Mouse (Mus musculus): ENCODE data around the gene Rps10. TPM values are rescaled to one million over a fixed set of nuclear protein-coding genes. Genes with fewer than 3 reads are reported as not detected.

Gene Rps10
- polyA plus RNA-seq, 1 experiment = 1,098 TPM

DNA sequence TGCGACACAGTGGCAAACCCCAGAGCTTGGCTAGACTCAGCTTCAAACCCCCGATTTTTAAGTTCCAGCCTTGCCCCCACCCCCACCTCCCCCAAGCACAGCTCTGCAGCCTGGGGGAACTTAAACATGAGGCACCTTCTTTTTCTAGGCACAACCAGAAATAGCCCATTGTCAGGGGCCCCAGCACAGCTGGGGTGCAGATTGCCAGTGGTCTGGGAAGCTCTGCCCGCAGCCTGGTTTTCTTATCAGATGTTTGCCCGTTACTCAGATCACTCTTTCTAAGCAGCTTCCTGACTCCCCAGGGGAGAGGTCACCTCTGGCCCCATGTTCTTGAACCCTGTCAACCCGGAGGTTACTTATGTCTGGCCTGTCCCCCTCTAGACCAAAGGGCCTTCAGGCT, 19.9 kb upstream of the Rps10 start:
- TF ChIP-seq CTCF (IDR thresholded peaks at IDR 0.05; ENCODE audit: borderline replicate concordance, extremely low read depth, insufficient read depth, insufficient read length) (no peak), POLR2A (IDR thresholded peaks at IDR 0.05; ENCODE audit: borderline replicate concordance, extremely low read depth, insufficient read depth, insufficient read length, poor library complexity, severe bottlenecking) (no peak)
- DNase-seq (ENCODE audit: low read depth) = no peak

DNA sequence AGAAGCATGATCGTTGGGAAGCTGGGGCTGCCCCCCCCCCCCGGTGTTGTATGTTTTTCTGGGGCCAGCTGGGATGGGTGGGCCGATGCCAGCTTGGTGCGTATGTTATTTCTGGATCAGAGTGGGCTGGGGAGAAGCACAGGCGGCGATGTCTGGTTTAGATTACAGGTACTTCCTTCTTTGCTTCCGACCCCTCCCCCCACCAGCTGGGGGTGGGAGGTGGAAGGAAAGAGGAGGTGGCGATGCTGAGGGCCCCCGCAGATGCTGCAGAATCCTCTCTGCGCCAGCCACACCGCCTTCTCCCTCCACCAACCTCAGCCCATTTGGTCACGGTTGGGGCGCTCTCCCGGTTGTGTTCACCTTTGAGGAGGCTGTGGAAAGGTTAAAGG, 19.5 kb upstream of the Rps10 start:
- DNase-seq (ENCODE audit: low read depth) = peak; percentile 73
- no peak for TF ChIP-seq POLR2A (IDR thresholded peaks at IDR 0.05; ENCODE audit: borderline replicate concordance, extremely low read depth, insufficient read depth, insufficient read length, poor library complexity, severe bottlenecking)
- no peak for TF ChIP-seq CTCF (IDR thresholded peaks at IDR 0.05; ENCODE audit: borderline replicate concordance, extremely low read depth, insufficient read depth, insufficient read length)

DNA sequence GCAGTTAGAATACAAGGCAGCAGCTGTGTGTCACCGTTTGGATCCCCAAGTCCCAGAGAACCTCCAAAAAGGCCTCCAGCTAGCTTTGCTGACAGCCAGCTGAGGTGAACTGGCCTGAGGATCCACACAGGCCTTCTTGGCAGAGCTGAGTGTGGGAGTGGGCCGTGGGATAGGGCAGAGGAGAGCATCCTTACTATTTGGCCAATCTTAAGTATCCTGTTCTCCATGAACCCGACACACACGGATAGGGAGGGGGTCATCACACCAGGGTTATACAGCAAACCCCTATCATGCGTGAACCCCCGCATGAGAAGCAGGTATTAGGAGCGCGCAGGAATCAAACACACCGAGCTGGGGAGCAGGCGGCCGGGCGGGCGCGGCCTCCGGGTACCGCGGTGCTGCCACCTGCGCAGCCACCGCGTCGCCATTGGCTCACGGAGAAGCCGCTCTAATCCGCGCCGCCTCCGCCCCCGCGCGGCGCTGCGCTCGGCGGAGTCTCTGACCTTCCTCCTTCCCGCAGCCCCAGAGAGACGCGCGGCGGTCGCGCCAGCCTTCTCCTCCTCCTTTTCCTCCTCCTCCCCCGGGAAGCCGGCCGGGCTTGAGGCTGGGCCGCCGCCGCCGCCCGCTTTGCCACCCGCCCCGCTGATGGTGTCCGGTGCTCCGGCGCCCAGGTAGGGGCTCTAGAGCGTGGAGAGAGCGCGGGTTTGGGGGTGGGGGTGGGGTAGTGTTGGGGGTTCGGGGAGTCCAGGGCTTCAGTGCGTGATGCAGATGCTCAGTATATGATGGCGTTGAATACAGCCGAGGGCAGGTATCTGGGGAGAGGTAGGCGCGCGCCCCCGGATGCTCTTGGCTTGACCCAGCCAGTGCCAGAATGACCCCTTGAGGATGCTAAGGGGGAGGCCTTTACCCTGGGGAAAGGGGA, 18.9 kb upstream of the Rps10 start, which contains the start of gene Pacsin1:
TSS of gene Pacsin1 (plus strand) at position 421 of the 922 bp plus-strand sequence.
- 0 out of 2 replicates have a peak, but pooled peaks have one; percentile 16 for TF ChIP-seq POLR2A (IDR thresholded peaks at IDR 0.05; ENCODE audit: borderline replicate concordance, extremely low read depth, insufficient read depth, insufficient read length, poor library complexity, severe bottlenecking)
- TF ChIP-seq CTCF (IDR thresholded peaks at IDR 0.05; ENCODE audit: borderline replicate concordance, extremely low read depth, insufficient read depth, insufficient read length) = no peak
- DNase-seq (ENCODE audit: low read depth) = peak; percentile 81

DNA sequence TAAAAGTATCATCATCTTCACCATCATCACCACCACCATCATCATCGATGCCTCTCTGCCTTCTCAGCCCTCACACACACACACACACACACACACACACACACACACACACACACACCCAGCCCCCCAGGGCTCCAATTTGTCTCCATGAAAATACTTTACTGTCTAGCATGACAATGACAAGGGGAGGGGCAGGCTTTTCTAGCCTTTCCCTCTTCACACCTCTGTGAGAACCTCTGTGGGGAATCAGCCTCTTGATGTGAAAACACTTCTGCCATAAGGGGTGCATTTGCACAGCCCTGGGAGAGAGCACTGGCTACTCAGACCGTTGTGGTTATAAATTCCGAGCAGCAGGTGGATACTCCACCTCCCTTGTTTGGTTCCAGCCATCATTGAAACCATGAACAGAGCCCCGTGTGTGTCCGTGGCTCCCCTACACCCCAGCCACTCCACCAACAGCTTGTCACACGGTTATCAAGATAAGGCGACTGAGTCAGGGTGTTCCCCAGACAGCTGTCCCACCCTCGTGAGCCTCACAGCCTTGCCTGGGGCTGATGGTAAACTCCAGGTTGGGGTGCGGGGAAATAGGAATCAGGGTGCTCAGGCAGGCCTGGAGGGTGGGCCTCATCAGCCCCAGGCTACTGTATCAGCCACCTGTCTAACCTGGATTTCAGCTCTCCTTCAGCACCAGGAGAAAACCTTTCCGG, 16.9 kb upstream of the Rps10 start:
- DNase-seq (ENCODE audit: low read depth) = no peak
- no peak for TF ChIP-seq POLR2A (IDR thresholded peaks at IDR 0.05; ENCODE audit: borderline replicate concordance, extremely low read depth, insufficient read depth, insufficient read length, poor library complexity, severe bottlenecking)
- no peak for TF ChIP-seq CTCF (IDR thresholded peaks at IDR 0.05; ENCODE audit: borderline replicate concordance, extremely low read depth, insufficient read depth, insufficient read length)

DNA sequence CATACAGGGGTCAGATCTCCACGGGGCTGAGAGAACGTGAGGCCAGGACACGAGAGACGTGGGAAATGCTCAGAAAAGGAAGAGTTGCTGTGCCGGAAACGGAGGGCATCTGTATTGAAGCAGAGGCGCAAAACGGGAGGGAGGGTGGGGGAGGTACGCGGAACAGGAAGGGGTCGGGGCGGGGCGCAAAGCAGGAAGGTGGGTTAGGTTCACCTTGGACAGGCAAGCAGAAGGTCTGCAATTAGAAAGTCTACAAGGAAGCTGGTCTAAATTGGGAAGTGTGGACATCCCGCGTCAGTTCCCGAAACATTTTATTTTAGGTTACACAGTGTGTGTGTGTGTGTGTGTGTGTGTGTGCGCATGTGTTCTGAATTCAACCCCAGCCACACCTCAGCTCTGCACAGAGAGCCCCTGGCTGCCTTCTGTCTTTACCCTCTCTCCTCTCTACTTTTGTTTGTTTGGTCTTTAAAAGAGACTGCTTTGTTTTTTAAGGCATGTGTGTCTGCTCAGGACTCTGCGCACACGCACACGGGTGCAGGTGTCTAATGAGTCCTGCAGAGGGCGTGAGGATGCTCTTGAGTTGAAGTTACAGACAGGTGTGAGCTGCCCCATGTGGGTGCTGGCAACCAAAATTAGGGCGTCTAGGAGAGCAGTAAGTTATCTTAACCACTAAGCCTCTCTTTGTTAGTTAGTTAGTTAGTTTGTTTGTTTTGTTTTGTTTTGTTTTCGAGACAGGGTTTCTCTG, 15.7 kb upstream of the Rps10 start:
- no peak for DNase-seq (ENCODE audit: low read depth)
- TF ChIP-seq POLR2A (IDR thresholded peaks at IDR 0.05; ENCODE audit: borderline replicate concordance, extremely low read depth, insufficient read depth, insufficient read length, poor library complexity, severe bottlenecking) (no peak), CTCF (IDR thresholded peaks at IDR 0.05; ENCODE audit: borderline replicate concordance, extremely low read depth, insufficient read depth, insufficient read length) (no peak)

DNA sequence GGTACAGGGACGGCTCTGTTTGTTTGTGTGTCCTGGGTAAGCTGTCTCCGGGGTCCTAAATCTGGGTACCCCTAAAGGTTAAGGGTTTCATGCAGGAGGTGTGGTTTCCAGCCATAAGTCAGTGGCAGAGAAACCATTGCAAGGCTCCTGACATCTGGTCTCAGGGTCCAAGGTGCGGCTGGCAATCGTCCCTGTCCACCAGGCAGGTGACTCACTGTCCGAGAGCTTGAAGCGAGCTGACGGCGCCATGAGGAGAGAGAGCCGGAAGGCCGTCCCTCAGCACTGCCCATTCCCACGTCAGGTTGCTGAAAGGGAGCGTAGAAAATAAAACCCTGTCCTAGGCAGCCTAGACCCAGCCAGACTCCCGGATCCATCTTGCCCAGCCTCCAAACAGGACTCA, 14.1 kb upstream of the Rps10 start:
- no peak for TF ChIP-seq CTCF (IDR thresholded peaks at IDR 0.05; ENCODE audit: borderline replicate concordance, extremely low read depth, insufficient read depth, insufficient read length)
- no peak for TF ChIP-seq POLR2A (IDR thresholded peaks at IDR 0.05; ENCODE audit: borderline replicate concordance, extremely low read depth, insufficient read depth, insufficient read length, poor library complexity, severe bottlenecking)
- DNase-seq (ENCODE audit: low read depth) = no peak

DNA sequence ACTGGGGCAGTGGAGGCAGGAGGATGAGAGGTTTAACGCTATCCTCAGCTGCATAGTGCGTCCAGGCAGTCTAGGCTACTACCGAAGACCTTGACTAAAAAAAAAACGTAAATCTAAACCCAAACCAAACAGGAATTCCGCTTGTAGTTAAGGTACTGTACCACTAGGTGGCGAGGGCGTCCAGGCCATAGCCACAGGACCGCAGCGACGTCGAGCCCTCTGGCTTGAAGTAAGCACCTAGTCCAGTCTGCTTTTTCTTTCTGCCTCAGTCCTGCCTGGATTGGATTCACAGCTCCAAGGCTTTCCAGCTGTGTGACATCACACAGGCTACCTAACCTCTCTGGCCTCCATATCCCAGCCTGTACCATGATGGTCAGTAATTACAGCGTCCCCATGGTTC, 13.7 kb upstream of the Rps10 start:
- TF ChIP-seq CTCF (IDR thresholded peaks at IDR 0.05; ENCODE audit: borderline replicate concordance, extremely low read depth, insufficient read depth, insufficient read length) = peak; percentile 81
- TF ChIP-seq POLR2A (IDR thresholded peaks at IDR 0.05; ENCODE audit: borderline replicate concordance, extremely low read depth, insufficient read depth, insufficient read length, poor library complexity, severe bottlenecking) = no peak
- peak; percentile 69 for DNase-seq (ENCODE audit: low read depth)

DNA sequence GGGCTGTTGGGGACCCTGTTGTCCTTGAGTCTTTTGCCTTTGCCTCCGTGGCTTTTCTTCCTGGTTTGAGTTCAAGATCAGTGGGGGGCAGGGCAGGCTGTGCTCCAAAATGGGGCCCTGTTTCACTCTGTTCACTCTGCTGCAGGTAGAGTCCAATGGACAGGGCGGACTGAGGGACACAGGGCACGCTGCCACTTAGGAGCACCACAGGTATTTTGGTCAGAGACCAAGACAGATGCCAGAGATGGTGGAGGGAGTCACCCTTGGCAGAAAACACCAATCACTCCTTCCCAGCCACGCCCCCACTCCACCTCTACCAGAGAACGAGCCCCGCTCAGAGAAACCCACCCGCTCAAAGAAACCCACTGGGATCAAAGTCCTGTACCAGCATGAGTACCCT, 9.3 kb upstream of the Rps10 start:
- TF ChIP-seq CTCF (IDR thresholded peaks at IDR 0.05; ENCODE audit: borderline replicate concordance, extremely low read depth, insufficient read depth, insufficient read length) (no peak), POLR2A (IDR thresholded peaks at IDR 0.05; ENCODE audit: borderline replicate concordance, extremely low read depth, insufficient read depth, insufficient read length, poor library complexity, severe bottlenecking) (no peak)
- DNase-seq (ENCODE audit: low read depth) = no peak

DNA sequence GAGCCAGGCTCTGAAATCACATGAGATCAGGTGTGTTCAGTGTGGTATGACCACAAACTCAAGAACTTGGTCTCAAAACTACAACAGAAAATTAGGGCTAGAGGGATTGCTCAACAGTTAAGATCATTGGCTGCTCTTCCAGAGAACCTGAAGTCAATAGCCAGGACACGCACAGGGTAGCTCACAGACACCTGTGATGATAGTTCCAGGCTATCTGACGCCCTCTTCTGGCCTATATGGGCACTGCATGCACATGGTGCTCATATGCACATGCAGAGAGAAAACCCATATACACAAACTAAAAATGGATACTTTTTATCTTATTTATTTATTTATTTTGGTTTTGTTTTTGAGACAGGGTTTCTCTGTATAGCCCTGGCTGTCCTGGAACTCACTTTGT, 8.1 kb upstream of the Rps10 start:
- no peak for DNase-seq (ENCODE audit: low read depth)
- peak; percentile 21; the same call in 1 of the 2 replicates for TF ChIP-seq CTCF (IDR thresholded peaks at IDR 0.05; ENCODE audit: borderline replicate concordance, extremely low read depth, insufficient read depth, insufficient read length)
- no peak for TF ChIP-seq POLR2A (IDR thresholded peaks at IDR 0.05; ENCODE audit: borderline replicate concordance, extremely low read depth, insufficient read depth, insufficient read length, poor library complexity, severe bottlenecking)

DNA sequence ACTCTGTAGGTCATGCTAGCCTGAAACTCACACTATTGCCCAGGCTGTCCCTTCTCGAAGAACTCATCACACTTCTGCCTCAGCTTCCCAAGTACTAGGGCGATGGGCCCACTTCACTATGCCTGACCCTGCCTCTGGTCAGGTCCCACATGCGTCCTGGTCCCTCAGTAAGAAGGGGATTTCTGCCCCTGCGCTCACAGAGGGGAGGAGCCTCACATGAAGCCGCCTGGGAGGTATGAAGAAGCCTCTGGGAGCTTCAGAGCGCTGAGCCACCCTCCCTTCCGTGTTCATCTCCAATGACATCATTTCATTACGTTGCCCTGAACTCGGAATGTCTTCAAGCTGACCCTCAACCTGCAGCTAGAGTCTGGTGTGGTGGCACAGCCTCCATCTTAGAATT, 7.3 kb upstream of the Rps10 start:
- no peak for DNase-seq (ENCODE audit: low read depth)
- TF ChIP-seq POLR2A (IDR thresholded peaks at IDR 0.05; ENCODE audit: borderline replicate concordance, extremely low read depth, insufficient read depth, insufficient read length, poor library complexity, severe bottlenecking) (no peak), CTCF (IDR thresholded peaks at IDR 0.05; ENCODE audit: borderline replicate concordance, extremely low read depth, insufficient read depth, insufficient read length) (no peak)

DNA sequence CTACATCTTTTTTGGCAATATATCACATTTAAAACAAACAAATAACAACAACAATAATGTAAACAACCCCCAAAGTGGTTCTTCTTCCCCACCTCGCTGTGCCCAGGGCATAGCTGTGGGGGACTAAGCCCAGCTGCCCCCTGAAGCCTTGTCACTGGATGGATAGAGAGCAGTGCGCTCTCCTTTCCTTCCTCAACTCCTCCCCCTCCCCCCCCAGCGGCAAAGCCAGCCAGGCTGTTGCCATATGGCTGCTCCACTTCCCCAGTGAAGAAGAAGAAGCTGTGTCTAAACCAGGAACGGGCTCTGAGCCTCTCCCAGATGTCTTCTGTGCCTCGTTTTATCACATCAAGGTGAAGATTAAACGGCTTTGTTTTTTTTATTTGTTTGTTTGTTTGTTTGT, 6.6 kb upstream of the Rps10 start:
- TF ChIP-seq CTCF (IDR thresholded peaks at IDR 0.05; ENCODE audit: borderline replicate concordance, extremely low read depth, insufficient read depth, insufficient read length) (no peak), POLR2A (IDR thresholded peaks at IDR 0.05; ENCODE audit: borderline replicate concordance, extremely low read depth, insufficient read depth, insufficient read length, poor library complexity, severe bottlenecking) (no peak)
- DNase-seq (ENCODE audit: low read depth) = peak; percentile 80
